Mouse (Mus musculus) lung, embryonic 15.5 days (tissue): Measurements from ENCODE around the gene Lrfn4. TPM values are rescaled to one million over a fixed set of nuclear protein-coding genes. Genes with fewer than 3 reads are reported as not detected.

Experiments
- ATAC-seq: fragments of 200-750 bp; cut with Nextera tagmentation; 2 replicates; pipeline ENCODE4 v1.8.0; 2017; ENCODE audit warnings: moderate number of reproducible peaks, borderline replicate concordance; ENCODE audit not compliant: low FRiP score, low TSS enrichment; ENCODE audit errors: extremely low read depth
- H3K27ac ChIP-seq: fragments of 300-500 bp; sonication (generic); 2 replicates; pipeline ENCODE4 v1.5.1; 2015; ENCODE audit warnings: moderate library complexity, mild to moderate bottlenecking, inconsistent platforms
- H3K27me3 ChIP-seq: fragments of 300-500 bp; sonication (generic); 2 replicates; pipeline ENCODE4 v1.6.1; 2015; ENCODE audit warnings: inconsistent platforms
- H3K36me3 ChIP-seq: fragments of 300-500 bp; sonication (generic); 2 replicates; pipeline ENCODE4 v1.6.1; 2015; ENCODE audit warnings: inconsistent platforms
- H3K4me1 ChIP-seq: fragments of 300-500 bp; sonication (generic); 2 replicates; pipeline ENCODE4 v1.6.1; 2015; ENCODE audit warnings: inconsistent platforms
- H3K4me2 ChIP-seq: fragments of 300-500 bp; sonication (generic); 2 replicates; pipeline ENCODE4 v1.6.1; 2015; ENCODE audit warnings: inconsistent platforms, mild to moderate bottlenecking, moderate library complexity
- H3K4me3 ChIP-seq: fragments of 300-500 bp; sonication (generic); 2 replicates; pipeline ENCODE4 v1.5.1; 2015; ENCODE audit warnings: mild to moderate bottlenecking, inconsistent platforms
- H3K9ac ChIP-seq: fragments of 300-500 bp; sonication (generic); 2 replicates; pipeline ENCODE4 v1.6.1; 2015; ENCODE audit warnings: inconsistent platforms
- H3K9me3 ChIP-seq: fragments of 300-500 bp; sonication (generic); 2 replicates; pipeline ENCODE4 v1.6.1; 2016; ENCODE audit warnings: inconsistent platforms
- WGBS: fragments of 180-500 bp; shearing (Covaris S2); methylation state at CpG from one replicate; pipeline ENCODE4 v1.1.7; 2015; 5-methylcytosine and 5-hydroxymethylcytosine counted together
- polyA plus RNA-seq: library from polyadenylated mRNA; unstranded; fragments of >200 nt; fragmentation: Nextera tagmentation; extraction: Ambion mirVana; gene quantifications from 2 replicates; pipeline ENCODE4 v1.2.1, GENCODE M21; 2015

Lrfn4 gene
- polyA plus RNA-seq, 1 experiment from 2014 or later: 6.5 TPM

DNA sequence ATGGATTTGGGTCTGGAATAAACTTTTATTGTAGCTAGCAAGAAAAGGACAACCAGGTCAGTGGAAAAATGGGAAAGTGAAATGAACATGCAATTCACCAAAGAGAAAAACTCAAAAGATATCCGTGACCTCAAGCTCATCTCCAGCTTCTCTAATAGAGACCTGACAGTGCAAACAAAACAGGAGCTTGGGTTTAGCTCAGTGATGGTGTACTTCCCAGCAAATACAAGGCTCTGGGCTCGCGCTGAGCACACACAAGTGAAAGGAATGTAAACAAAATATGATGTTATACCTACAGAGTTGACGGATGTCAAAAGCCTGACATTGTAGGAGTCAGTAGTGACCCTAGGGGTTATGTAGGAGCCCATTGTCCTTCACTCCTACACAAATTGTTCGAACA is 36.2 kb downstream of the Lrfn4 start:
- Histone ChIP-seq H3K4me3 (no peak overlapping the region), H3K36me3 (no peaks in the 10 kb centered on the region), H3K27me3 (no peaks in the 10 kb centered on the region), H3K9me3 (no peaks in the 10 kb centered on the region), H3K27ac (no peak overlapping the region), H3K9ac (no peak overlapping the region), H3K4me2 (no peak overlapping the region), H3K4me1 (no peaks in the 10 kb centered on the region)
- ATAC-seq: no peak
- WGBS: 50% methylated on average over 5 of the region's 5 CpGs

DNA sequence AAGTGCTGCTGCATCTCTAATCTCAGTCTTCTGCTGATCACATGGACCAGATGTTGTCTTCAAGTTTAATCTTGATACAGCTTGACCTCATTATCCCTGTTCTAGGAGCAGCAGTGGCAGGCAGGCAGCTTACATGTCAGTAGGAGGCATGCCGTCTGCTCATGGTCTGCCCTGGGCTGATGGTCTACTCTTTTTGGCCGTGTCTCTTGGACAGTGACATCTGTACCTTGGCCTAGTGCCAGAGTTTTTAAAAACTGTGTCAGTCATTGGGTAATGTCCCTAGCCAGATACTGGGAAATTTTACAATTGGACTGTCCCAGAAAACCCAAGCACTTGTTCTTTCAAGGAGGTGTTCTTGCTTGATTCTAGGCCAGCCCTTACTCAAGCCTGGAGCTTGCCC is 36.7 kb downstream of the Lrfn4 start:
- H3K4me3 ChIP-seq: no peak overlapping the region
- no peaks in the 10 kb centered on the region for H3K4me1 ChIP-seq
- no peaks in the 10 kb centered on the region for H3K36me3 ChIP-seq
- H3K27ac ChIP-seq: no peak overlapping the region
- no peak overlapping the region for H3K9ac ChIP-seq
- WGBS: 33% methylated on average over 2 of the region's 2 CpGs
- ATAC-seq: no peak; the same call in 1 of the 2 replicates
- H3K4me2 ChIP-seq: no peak overlapping the region
- H3K9me3 ChIP-seq: no peaks in the 10 kb centered on the region
- no peaks in the 10 kb centered on the region for H3K27me3 ChIP-seq

DNA sequence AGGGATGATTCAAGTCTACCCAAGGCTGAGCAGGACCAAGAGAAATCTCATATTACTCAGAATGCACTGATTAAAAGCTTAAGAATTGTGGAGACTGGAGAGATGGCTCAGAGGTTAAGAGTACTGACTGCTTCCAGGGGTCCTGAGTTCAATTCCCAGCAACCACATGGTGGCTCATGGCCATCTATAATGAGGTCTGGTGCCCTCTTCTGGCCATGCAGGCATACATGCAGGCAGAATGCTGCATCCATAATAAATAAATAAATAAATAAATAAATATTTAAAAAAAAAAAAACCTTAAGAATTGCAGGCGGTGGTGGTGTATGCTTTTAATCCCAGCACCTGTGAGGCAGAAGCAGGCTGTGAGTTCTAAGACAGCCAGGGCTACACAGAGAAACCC is 42.2 kb downstream of the Lrfn4 start:
- Histone ChIP-seq H3K9me3 (no peaks in the 10 kb centered on the region), H3K27me3 (no peaks in the 10 kb centered on the region), H3K27ac (no peak overlapping the region), H3K9ac (no peak overlapping the region), H3K4me1 (no peaks in the 10 kb centered on the region), H3K4me3 (no peak overlapping the region), H3K36me3 (no peaks in the 10 kb centered on the region), H3K4me2 (no peak overlapping the region)
- ATAC-seq: no peak
- 80% methylated on average over 1 of the region's 1 CpGs for WGBS

DNA sequence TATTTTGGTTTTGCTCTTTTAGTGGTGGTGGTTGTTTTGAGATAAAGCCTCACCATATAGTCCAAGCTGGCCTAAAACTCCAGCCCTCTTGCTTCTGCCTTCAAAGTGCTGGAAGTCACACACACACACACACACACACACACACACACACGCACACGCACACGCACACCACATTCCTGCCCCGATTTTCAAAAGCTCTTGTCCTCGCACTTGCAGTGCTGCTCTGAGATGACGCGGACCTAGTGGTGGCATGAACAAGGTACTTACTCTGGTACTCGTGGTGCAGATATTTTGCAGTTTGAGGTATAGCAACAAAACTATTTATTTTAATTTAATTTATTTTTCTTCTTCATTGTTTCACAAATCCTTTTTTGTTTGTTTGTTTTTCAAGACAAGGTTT is 43.0 kb downstream of the Lrfn4 start:
- Histone ChIP-seq H3K4me3 (no peak overlapping the region), H3K4me2 (no peak overlapping the region), H3K27ac (no peak overlapping the region), H3K4me1 (no peaks in the 10 kb centered on the region), H3K36me3 (no peaks in the 10 kb centered on the region), H3K9me3 (no peaks in the 10 kb centered on the region), H3K9ac (no peak overlapping the region), H3K27me3 (no peaks in the 10 kb centered on the region)
- 48% methylated on average over 8 of the region's 8 CpGs for WGBS
- no peak for ATAC-seq

DNA sequence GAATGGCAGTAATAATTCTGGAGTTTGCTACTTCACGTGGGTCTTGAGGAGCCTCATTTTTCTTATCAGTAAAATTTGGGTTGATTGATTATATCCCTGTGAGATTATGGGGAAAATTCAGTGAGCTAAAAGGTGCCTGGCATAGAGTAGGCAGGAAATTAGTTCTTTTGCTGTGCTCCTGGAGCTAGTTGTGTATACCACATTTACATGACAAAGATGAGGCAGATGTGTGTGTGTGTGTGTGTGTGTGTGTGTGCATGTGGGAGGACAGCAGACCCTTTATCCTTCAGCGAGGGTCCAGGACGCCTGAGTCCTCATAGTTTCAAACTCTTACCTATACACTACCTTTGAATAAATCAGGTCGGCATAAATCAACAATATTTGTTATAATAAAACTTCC is 43.4 kb downstream of the Lrfn4 start:
- Histone ChIP-seq H3K4me2 (no peak overlapping the region), H3K9ac (no peak overlapping the region), H3K4me1 (no peaks in the 10 kb centered on the region), H3K9me3 (no peaks in the 10 kb centered on the region), H3K27ac (0 out of 2 replicates have a peak overlapping the region, but pooled peaks have one; percentile 9), H3K4me3 (no peak overlapping the region), H3K36me3 (no peaks in the 10 kb centered on the region), H3K27me3 (no peaks in the 10 kb centered on the region)
- 68% methylated on average over 4 of the region's 4 CpGs for WGBS
- ATAC-seq: no peak

DNA sequence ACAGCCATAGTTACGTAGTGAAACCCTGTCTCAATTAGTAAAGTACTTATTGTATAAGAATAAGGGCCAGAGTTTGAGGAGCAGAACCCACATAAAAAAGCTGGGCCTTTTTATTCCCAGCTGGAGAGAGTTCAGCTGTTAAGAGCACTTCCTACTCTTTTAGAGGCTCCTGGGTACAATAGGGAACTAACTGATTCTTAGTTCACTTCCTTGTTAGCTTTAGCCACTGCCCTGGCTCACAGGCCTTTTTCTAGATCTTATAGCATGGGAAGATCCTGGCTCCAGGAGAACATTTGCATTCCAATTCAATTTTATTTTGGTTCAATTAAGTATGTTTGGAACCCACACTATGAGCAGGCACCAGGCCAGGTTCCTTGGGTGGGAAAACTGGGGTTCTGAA is 43.8 kb downstream of the Lrfn4 start:
- no peaks in the 10 kb centered on the region for H3K36me3 ChIP-seq
- no peaks in the 10 kb centered on the region for H3K27me3 ChIP-seq
- ATAC-seq: no peak
- H3K9ac ChIP-seq: no peak overlapping the region
- H3K4me3 ChIP-seq: no peak overlapping the region
- H3K27ac ChIP-seq: 0 out of 2 replicates have a peak overlapping the region, but pooled peaks have one; percentile 9
- no peaks in the 10 kb centered on the region for H3K4me1 ChIP-seq
- WGBS: 79% methylated on average over 1 of the region's 1 CpGs
- no peak overlapping the region for H3K4me2 ChIP-seq
- H3K9me3 ChIP-seq: no peaks in the 10 kb centered on the region

DNA sequence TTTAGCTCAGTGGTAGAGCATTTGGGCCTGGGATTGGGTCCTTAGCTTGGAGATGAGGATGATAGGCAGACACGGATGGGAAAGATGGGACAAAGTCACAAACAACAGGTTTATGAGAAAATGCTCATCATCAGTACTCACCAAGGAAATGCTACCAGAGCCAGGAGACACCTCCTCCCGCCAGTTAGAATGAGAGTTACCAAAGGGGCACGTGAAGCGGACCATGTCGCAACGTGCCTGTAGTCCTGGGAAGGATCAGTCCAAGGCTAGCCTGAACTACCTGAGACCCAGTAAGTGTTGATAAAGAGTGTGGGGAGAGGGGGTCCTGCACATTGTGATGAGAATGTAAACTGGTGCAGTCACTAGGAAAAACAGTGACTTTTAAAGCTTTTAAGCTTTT is 44.7 kb downstream of the Lrfn4 start:
- 85% methylated on average over 6 of the region's 6 CpGs for WGBS
- H3K4me2 ChIP-seq: no peak overlapping the region
- H3K9me3 ChIP-seq: no peaks in the 10 kb centered on the region
- no peak overlapping the region for H3K9ac ChIP-seq
- H3K4me3 ChIP-seq: no peak overlapping the region
- no peaks in the 10 kb centered on the region for H3K4me1 ChIP-seq
- H3K36me3 ChIP-seq: no peaks in the 10 kb centered on the region
- H3K27ac ChIP-seq: no peak overlapping the region
- ATAC-seq: no peak
- no peaks in the 10 kb centered on the region for H3K27me3 ChIP-seq

DNA sequence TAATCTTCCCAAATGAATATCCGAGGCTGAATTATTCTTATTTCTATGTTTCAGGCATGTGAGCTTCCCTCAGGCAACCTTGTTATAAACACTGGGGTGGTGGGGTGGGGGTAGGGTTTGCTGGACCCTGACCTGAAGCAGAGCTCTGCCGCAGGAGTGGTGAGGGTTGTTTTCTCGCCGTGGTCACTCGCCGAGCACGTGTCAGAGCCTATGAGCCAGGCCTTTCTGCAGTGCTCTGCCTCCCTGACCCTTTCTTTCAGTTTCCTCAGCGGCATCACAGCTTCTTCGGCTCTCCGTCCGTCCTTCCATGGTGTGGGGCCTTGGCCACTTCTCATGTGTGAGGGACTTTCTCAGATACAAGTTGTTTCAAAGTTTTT is 45.2 kb downstream of the Lrfn4 start:
- Histone ChIP-seq H3K4me1 (no peaks in the 10 kb centered on the region), H3K27me3 (no peaks in the 10 kb centered on the region), H3K4me3 (no peak overlapping the region), H3K27ac (peak overlapping the region; percentile 36; the same call in 1 of the 2 replicates), H3K9me3 (no peaks in the 10 kb centered on the region), H3K36me3 (no peaks in the 10 kb centered on the region), H3K9ac (no peak overlapping the region), H3K4me2 (no peak overlapping the region)
- WGBS: 70% methylated on average over 11 of the region's 11 CpGs
- ATAC-seq: no peak

DNA sequence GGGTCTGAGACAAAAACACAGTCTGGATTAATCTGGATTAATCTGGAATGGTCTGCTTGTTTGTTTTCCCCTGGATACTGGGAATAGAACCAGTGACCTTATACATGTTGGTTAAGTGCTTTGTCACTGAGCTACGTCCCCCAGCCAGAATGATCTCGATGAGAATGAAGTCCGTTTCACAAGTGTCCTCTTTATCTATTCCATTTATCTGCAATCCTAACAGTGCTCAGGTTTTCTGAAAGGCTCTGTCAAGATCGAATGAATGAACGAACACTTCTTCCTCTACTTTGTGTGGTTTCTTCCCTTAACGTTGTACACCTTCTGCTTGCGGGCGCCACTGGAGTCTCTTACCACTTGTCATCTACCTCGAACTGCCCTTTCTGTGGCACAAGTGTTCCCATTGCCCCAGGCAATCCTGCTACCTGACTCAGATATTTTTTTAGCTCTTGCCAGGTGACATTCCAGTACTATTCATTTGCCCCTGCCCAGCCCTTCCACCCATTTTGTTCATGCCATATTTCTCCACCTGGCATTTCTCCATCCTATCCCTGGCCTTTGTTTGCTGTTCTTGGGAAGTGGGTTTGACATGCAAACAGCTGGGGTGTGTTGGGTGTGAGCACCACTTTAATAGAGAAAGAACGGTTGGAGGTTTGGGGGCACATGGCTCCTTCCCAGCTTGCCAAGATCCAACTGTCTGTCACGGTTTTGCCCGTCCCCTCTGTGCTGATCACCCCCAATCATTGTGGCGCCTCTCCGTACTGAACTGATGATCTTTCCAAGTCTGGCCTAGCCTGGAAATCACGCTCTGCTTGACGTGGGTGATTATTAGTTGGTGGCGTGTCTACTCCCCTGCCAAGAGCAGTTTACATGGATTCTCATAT is 45.9 kb downstream of the Lrfn4 start:
- H3K27me3 ChIP-seq: no peaks in the 10 kb centered on the region
- peak; percentile 49; the same call in 1 of the 2 replicates for ATAC-seq

DNA sequence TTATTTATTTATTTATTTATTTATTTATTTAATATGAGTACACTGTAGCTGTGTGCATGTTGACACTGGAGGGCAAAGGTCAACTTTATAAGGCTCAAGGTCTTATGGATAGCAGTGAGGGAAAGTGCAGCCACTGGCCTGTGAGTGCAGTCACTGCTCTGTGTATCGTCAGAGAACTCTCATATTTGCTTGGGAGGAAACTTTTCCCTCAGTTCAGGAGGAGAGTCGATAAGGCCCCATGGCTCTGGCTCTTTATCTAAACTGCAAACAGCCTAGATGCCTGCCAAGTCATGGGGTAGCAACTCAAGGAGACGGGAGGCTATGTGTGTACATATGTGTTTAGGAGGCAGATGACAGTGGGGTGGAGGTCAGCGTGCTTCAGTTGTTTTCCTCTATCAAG is 46.6 kb downstream of the Lrfn4 start:
- 46% methylated on average over 4 of the region's 4 CpGs for WGBS
- Histone ChIP-seq H3K4me2 (no peak overlapping the region), H3K4me1 (no peaks in the 10 kb centered on the region), H3K27ac (peak overlapping the region; percentile 5; the same call in 1 of the 2 replicates), H3K9me3 (no peaks in the 10 kb centered on the region), H3K9ac (no peak overlapping the region), H3K36me3 (no peaks in the 10 kb centered on the region), H3K27me3 (no peaks in the 10 kb centered on the region), H3K4me3 (no peak overlapping the region)
- ATAC-seq: peak; percentile 42; the same call in 1 of the 2 replicates

More for the DNA sequence above, 45.9 kb downstream of the Lrfn4 start:
- H3K9me3 ChIP-seq: no peaks in the 10 kb centered on the region
- peak overlapping the region; percentile 36 for H3K27ac ChIP-seq
- H3K9ac ChIP-seq: no peak overlapping the region
- no peaks in the 10 kb centered on the region for H3K4me1 ChIP-seq
- 58% methylated on average over 17 of the region's 17 CpGs for WGBS
- H3K4me3 ChIP-seq: no peak overlapping the region
- no peaks in the 10 kb centered on the region for H3K36me3 ChIP-seq
- H3K4me2 ChIP-seq: no peak overlapping the region

DNA sequence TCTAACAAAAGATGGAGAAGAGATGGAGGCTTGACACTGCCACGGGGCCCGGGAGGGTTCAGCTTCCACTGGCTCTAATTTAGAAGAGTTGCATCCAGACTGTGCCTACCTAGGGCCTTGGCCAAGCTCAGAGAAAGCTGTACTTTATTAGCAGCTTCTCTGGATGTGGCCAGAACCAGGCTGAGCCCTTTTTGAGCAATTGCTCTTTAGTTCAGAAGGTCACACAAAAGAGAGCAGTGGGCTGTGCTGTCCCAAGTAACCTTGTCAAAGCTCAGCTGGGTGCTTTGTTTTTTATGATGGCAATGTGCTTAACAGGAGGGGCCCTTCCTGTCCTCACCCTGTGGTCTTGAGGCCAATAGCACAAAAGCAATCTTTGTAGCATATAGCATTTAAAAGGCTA is 47.8 kb downstream of the Lrfn4 start:
- H3K36me3 ChIP-seq: no peaks in the 10 kb centered on the region
- no peak for ATAC-seq
- WGBS: 61% methylated on average over 2 of the region's 2 CpGs
- H3K4me1 ChIP-seq: no peaks in the 10 kb centered on the region
- no peaks in the 10 kb centered on the region for H3K9me3 ChIP-seq
- no peak overlapping the region for H3K9ac ChIP-seq
- H3K27ac ChIP-seq: no peak overlapping the region
- no peak overlapping the region for H3K4me2 ChIP-seq
- H3K27me3 ChIP-seq: no peaks in the 10 kb centered on the region
- no peak overlapping the region for H3K4me3 ChIP-seq

DNA sequence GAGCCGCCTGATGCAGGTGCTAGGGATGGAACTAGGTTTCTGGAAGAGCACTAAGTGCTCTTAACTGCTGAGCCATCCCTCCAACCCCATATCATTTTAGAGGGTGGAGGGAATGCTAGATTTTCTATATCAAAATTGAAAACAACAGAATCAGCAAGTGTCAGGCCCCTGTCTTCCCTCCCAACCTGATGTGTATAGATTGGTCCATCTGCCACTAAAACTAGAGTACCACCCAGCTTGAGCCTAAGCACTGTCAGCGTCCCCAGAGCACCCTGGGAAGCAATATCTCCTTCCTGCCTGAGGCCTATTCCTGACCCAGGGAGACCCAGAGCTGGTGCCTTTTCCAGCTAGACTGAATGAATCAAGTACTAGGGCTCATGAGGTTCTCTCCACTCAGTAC is 48.6 kb downstream of the Lrfn4 start:
- Histone ChIP-seq H3K36me3 (no peaks in the 10 kb centered on the region), H3K4me3 (no peak overlapping the region), H3K27ac (no peak overlapping the region), H3K9ac (no peak overlapping the region), H3K4me1 (no peaks in the 10 kb centered on the region), H3K4me2 (no peak overlapping the region), H3K9me3 (no peaks in the 10 kb centered on the region), H3K27me3 (no peaks in the 10 kb centered on the region)
- 88% methylated on average over 2 of the region's 2 CpGs for WGBS
- ATAC-seq: no peak
